Mouse (Mus musculus) kidney, adult 9 months (tissue): Measurements from ENCODE around the gene Syt1.

ENCODE experiments used
- DNase-seq: peaks from one replicate; pipeline ENCODE4 v3.0.0; 2022

Gene Syt1

DNA sequence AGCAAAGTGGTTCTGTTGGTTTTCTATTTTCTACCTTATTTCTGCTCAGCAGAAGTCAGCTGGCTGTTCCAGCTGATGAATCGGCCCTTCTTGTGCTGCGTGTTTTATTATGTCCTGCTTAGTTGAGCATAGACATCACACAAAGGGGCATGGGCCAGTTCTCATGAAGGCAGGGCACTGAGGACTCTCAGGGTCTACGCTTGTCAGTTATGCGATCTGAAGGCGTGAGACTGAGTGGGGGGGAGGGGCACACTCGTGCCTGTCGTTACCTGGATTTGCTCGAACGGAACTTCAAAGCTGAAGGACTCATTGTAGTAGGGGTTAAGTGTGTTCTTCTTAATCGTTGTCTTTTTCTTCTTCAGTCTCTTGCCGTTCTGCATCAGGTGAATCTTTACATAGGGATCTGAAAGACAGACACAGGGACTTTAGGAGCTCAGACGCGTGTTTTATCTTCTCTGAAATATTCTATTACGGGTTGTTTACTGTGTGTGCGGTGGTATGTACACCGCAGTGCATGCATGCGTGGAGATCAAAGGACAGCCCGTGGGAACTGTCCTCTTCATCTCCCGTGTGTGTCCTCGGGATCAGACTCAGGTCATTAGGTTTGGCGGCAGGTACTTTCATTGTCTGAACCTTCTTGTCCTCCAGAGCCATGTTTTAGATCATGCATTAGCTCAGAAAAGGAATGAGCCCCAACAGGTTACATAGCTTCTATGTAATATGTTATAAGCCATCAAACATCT, 506.5 kb downstream of the Syt1 start:
- no peak for DNase-seq

DNA sequence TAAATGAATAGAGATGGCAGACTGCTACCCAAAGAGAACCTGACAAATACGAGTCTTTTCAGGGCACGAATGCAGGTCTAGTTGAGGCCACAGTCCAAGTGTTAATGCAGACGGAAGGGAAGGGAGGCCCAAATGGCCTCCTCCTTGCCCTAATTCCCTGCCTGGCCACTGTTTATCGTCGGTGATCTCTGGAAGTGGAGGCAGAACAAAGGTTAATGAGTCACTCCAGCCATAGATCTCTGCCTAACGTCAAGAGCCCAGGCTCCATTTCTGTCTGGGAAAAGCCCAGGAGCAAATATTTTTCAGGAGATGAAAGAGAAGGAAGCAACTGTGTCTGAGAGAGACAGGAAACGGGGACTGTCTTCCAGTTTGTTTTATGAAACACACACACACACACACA, 520.6 kb downstream of the Syt1 start:
- DNase-seq, result no peak

DNA sequence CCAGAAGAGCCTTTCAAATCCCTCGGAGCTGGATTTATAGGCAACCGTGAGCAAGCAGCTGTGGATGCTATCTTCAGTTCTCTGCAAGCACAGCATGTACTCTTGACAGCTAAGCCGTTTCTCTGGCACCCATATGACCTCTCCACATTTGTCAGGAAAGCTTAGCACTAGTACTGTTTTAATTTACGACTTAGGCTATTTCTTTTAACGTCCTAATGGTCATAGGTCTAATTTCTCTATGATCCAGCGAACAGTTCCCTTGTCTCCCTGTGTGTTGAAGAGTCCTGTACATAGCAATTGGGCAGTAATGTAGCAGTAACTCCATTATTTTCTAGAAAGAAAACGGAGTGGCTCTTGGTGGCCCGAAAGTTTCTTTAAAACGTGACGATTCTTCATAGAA, 526.8 kb downstream of the Syt1 start:
- no peak for DNase-seq

GRCm38 (mm10) chr10:108480146-108480850, 530.5 kb downstream of the Syt1 start:
- DNase-seq, result no peak

GRCm38 (mm10) chr10:108470319-108470955, 540.3 kb downstream of the Syt1 start:
- DNase-seq, result no peak

DNA sequence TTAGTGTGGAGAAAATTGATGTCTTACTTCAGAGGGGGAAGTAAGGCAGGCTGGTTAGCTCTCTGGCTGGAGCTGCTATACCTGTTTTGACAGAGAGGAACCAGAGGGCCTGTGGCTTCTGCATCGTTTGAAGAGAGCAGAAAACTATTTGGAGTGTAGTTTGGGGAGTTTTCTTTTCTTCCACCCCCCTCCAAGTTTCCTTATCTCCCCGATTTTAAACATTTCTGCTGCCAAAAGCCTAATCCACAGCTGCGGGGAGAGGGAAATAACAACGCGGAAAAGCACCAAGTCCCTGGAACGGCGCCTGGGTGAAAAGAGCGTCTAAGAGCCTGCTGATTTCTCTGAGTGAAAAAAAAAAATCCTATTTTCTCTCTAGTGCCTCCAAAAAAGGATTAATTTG, 544.2 kb downstream of the Syt1 start:
- DNase-seq, result no peak

DNA sequence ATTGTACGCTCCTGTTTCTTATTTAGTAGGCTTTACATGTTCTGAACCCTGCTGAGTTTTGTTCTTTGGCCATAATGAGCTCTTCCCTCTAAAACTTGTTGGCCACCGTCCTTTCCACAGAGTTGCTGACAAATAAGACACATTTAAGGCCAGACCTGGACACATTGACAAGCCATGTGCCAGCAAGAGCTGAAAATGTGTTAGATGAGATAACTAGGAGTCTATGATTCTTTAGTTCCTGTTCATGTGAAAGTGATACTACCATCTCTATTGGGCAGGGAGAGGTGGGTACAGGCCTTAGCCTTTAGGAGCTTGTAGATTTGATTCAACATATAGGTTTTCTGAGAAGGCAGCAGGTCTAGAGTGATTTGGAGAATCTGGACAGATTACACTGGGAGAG, 548.9 kb downstream of the Syt1 start:
- no peak for DNase-seq

DNA sequence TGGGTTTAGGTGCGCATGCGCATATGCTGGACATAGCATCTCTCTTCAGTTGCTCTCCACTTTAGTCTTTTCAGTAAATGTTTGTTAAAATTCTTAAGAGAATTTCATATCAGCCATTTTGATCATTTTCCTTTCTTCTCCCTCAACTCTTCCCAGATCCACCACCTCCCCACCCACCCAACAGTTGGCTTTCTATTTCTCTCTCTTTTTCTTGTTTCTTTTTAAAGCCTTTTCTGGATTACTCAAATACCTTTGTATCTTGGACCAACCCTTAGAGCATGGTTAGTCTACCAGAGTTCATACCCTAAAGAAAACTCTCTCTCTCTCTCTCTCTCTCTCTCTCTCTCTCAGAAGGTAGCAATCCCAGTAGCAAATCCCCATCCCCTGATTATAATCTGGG, 553.7 kb downstream of the Syt1 start:
- DNase-seq, result no peak

DNA sequence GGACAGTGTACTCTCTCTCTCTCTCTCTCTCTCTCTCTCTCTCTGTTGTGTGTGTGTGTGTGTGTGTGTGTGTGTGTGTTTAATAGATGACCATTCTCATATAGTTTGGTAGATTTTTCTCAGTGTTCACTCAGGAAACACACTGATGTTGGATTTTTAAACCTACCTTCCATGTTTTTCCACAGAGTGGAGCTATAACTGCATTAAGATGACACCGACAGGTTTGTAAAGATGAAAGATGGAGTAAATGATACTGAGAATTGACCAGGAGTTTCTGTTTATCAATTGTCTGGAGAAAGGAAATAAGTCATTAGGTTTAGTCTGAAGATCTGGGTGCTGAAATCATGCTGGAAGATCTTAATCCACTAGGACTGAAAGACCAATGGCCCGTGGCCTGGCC, 554.9 kb downstream of the Syt1 start:
- DNase-seq, result peak; percentile 39

DNA sequence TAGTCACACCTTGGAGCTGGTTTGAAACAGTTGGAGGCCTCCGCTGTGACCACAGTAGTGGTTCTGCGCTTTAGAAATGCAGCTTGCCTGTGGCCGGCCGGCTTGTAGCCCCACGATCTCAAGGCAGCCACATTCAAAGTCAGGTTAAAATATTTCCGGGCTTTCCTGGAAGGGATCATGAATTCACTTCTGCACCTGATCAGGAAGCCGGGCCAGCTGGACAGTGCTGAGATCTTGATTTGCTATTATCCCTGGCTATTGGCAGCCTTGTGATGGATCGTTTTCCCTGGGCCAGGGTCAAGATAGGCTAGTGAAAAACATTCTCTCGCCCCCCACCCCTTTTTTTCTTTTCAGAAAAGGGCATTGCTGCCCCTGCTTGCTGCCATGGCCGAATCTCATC, 555.6 kb downstream of the Syt1 start:
- DNase-seq, result peak; percentile 64

- DNase-seq, result peak; percentile 76
These were observed 556.1 kb downstream of the Syt1 start for GRCm38 (mm10) chr10:108454691-108455117.

GRCm38 (mm10) chr10:108453561-108453960, 557.2 kb downstream of the Syt1 start:
- DNase-seq, result peak; percentile 94

- DNase-seq, result peak; percentile 64
These were observed 558.4 kb downstream of the Syt1 start for GRCm38 (mm10) chr10:108452421-108452820.

DNA sequence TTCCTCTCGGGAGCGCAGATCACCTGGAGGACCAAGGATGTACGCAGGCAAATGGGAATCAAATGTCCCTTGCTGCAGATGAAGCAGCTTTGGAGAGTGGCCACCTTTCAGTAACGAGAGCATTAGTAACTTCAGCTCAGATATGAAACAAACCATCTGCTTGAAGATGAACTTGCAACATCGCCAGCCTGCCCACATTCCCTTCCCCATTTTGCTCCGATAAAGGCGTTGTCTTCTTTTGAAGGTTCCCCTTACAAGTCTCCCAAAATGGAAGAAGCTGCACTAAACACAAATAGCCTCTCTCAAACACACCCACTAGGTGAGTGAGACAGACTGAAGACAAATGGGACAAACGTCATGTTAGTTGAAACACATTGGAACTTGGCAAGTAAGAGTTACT, 559.3 kb downstream of the Syt1 start:
- DNase-seq, result no peak

- no peak for DNase-seq
These were observed 560.4 kb downstream of the Syt1 start for GRCm38 (mm10) chr10:108450401-108450800.

- DNase-seq, result no peak
These were observed 562.4 kb downstream of the Syt1 start for GRCm38 (mm10) chr10:108448421-108448820.
